16 mouse cellular contexts compared by ENCODE assay signal in the genomic region with DNA sequence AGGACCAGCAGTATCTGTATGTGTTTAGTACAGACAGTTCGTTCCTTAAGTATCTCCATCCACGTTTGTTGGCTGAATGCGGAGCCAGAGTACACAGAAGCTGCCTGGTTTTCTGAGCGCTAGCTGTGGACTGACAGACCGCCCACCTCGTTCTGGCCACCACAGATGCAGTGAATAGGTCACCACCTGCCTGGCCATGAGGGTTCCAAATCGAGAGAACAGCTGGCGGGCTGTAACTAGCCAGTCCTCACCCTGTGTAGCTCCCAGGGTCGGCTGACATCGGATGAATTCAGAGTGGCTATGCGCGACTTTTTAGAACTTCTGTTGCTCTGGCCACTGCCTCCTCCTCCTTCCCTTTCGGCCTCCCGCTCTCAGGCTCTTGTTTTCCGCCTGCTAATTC. TPM values are rescaled to one million over a fixed set of nuclear protein-coding genes. Genes with fewer than 3 reads are reported as not detected.
DNase-seq lines count a peak whose midpoint lies in the region; ATAC-seq lines count a peak whose summit lies in the region.
"Had no signal": no experiment of that assay in that cellular context is flagged by ENCODE, and none has a peak within 500 bp of the region (broad histone marks: within the 10 kb centered on the region; RNA-seq: fewer than 3 reads in every experiment).

No protein-coding gene starts in this region.

- no peaks in the 10 kb centered on the region for H3K36me3 ChIP-seq in forebrain, embryonic 11.5 days (ENCODE audit: control insufficient read depth, insufficient read depth, low read length)
- peaks cover 41% of the 10 kb centered on the region for H3K36me3 ChIP-seq in forebrain, embryonic 13.5 days (ENCODE audit: poor library complexity, severe bottlenecking)
- no peaks in the 10 kb centered on the region for H3K36me3 ChIP-seq in limb, embryonic 11.5 days (ENCODE audit: control insufficient read depth, insufficient read depth, low read length)
- H3K36me3 ChIP-seq in limb, embryonic 10.5 days = no peaks in the 10 kb centered on the region
- H3K36me3 ChIP-seq: liver, embryonic 15.5 days had no signal

- no peak overlapping the region for H3K27ac ChIP-seq in forebrain, embryonic 11.5 days (ENCODE audit: low read depth, low read length)
- no peak overlapping the region for H3K27ac ChIP-seq in forebrain, embryonic 13.5 days
- no peak overlapping the region for H3K27ac ChIP-seq in limb, embryonic 11.5 days (replicated peaks; ENCODE audit: low read depth, low read length)
- H3K27ac ChIP-seq in limb, embryonic 10.5 days = no peak overlapping the region; the same call in 1 of the 2 replicates
- H3K27ac ChIP-seq: liver, embryonic 15.5 days had no signal

- DNase-seq in forebrain, embryonic 11.5 days (ENCODE audit: low spot score) = peak; percentile 47
- DNase-seq in limb, embryonic 11.5 days (ENCODE audit: low spot score) = peak; percentile 44
- DNase-seq in limb, embryonic 10.5 days (ENCODE audit: low spot score) = no peak
- DNase-seq in retina, embryonic 14.5 days (ENCODE audit: low spot score) = peak; percentile 70
- no peak for DNase-seq in retina, postnatal 1 day
- no peak for DNase-seq in urinary bladder, postnatal 10 days (ENCODE audit: low spot score)
- no peak for DNase-seq in left cerebral cortex, adult 8-10 months (ENCODE audit: low spot score in 2 of 2)
- DNase-seq: adrenal gland, adult 8-10 months; cerebellum, postnatal 36 days; right cerebral cortex, adult 18-20 months; spleen, adult 18-20 months; thymus, postnatal 4 days had no signal

- H3K9ac ChIP-seq in forebrain, embryonic 11.5 days (ENCODE audit: low read length) = no peak overlapping the region
- no peak overlapping the region for H3K9ac ChIP-seq in forebrain, embryonic 13.5 days
- H3K9ac ChIP-seq in limb, embryonic 11.5 days (ENCODE audit: low read length) = no peak overlapping the region
- H3K9ac ChIP-seq: liver, embryonic 15.5 days had no signal

- no peaks in the 10 kb centered on the region for H3K4me1 ChIP-seq in forebrain, embryonic 11.5 days (replicated peaks; ENCODE audit: control insufficient read depth, insufficient read depth, low read length)
- peaks cover 11% of the 10 kb centered on the region; the same call in 1 of the 2 replicates for H3K4me1 ChIP-seq in forebrain, embryonic 13.5 days
- peaks cover 6% of the 10 kb centered on the region; the same call in 1 of the 2 replicates for H3K4me1 ChIP-seq in limb, embryonic 11.5 days (ENCODE audit: control insufficient read depth, insufficient read depth, low read length)
- peaks cover 18% of the 10 kb centered on the region for H3K4me1 ChIP-seq in limb, embryonic 10.5 days
- H3K4me1 ChIP-seq: liver, embryonic 15.5 days had no signal

- ATAC-seq in forebrain, embryonic 11.5 days (replicated peaks; ENCODE audit: low FRiP score) = no peak
- ATAC-seq in forebrain, embryonic 13.5 days = no peak
- ATAC-seq in limb, embryonic 11.5 days (ENCODE audit: insufficient number of reproducible peaks, low FRiP score, low TSS enrichment, low read depth) = no peak

- no peak overlapping the region for H3K4me3 ChIP-seq in forebrain, embryonic 11.5 days (ENCODE audit: low read depth, low read length)
- H3K4me3 ChIP-seq in forebrain, embryonic 13.5 days = no peak overlapping the region
- no peak overlapping the region for H3K4me3 ChIP-seq in limb, embryonic 11.5 days (ENCODE audit: low read depth, low read length)
- H3K4me3 ChIP-seq in limb, embryonic 10.5 days = no peak overlapping the region
- H3K4me3 ChIP-seq: liver, embryonic 15.5 days had no signal

- no peaks in the 10 kb centered on the region for H3K27me3 ChIP-seq in forebrain, embryonic 11.5 days (ENCODE audit: control insufficient read depth, insufficient read depth, low read length)
- no peaks in the 10 kb centered on the region; the same call in 1 of the 2 replicates for H3K27me3 ChIP-seq in forebrain, embryonic 13.5 days
- no peaks in the 10 kb centered on the region for H3K27me3 ChIP-seq in limb, embryonic 11.5 days (ENCODE audit: control insufficient read depth, insufficient read depth, low read length)
- peaks cover 9% of the 10 kb centered on the region; the same call in 1 of the 2 replicates for H3K27me3 ChIP-seq in limb, embryonic 10.5 days (ENCODE audit: low read depth, poor library complexity, severe bottlenecking)
- H3K27me3 ChIP-seq: liver, embryonic 15.5 days had no signal

- 44% methylated on average over 15 of the region's 15 CpGs for WGBS in forebrain, embryonic 11.5 days
- 43% methylated on average over 15 of the region's 15 CpGs for WGBS in forebrain, embryonic 13.5 days
- 44% methylated on average over 15 of the region's 15 CpGs for WGBS in limb, embryonic 11.5 days
- 48% methylated on average over 15 of the region's 15 CpGs for WGBS in limb, embryonic 10.5 days

- no peaks in the 10 kb centered on the region for H3K9me3 ChIP-seq in forebrain, embryonic 11.5 days (ENCODE audit: control insufficient read depth, low read length)
- no peaks in the 10 kb centered on the region for H3K9me3 ChIP-seq in forebrain, embryonic 13.5 days (replicated peaks)
- no peaks in the 10 kb centered on the region for H3K9me3 ChIP-seq in limb, embryonic 11.5 days (ENCODE audit: control insufficient read depth, low read length)
- no peaks in the 10 kb centered on the region for H3K9me3 ChIP-seq in limb, embryonic 10.5 days (replicated peaks)
- H3K9me3 ChIP-seq: liver, embryonic 15.5 days; megakaryocyte, embryonic 14.5 days had no signal

- no peak overlapping the region for H3K4me2 ChIP-seq in forebrain, embryonic 11.5 days (ENCODE audit: low read depth, low read length, severe bottlenecking)
- no peak overlapping the region for H3K4me2 ChIP-seq in forebrain, embryonic 13.5 days
- H3K4me2 ChIP-seq in limb, embryonic 11.5 days (ENCODE audit: low read depth, severe bottlenecking) = no peak overlapping the region
- H3K4me2 ChIP-seq: liver, embryonic 15.5 days had no signal

RNA-seq across cellular contexts. Expression of a gene that starts 56.2 kb away (rescaled TPM):
- 8.1 and 10.4 TPM in 2 replicates for polyA plus RNA-seq in forebrain, embryonic 11.5 days (2014; fragmentation: Nextera tagmentation; extraction: Ambion mirVana)
- polyA plus RNA-seq in forebrain, embryonic 13.5 days (2015; fragmentation: Nextera tagmentation; extraction: Ambion mirVana) = 16.9 and 18.1 TPM in 2 replicates
- 0.48 and 1.1 TPM in 2 replicates for polyA plus RNA-seq in limb, embryonic 11.5 days (2014; fragmentation: Nextera tagmentation; extraction: Ambion mirVana)
- 0.78 and 1.5 TPM in 2 replicates for polyA plus RNA-seq in limb, embryonic 10.5 days (2016; fragmentation: Nextera tagmentation; extraction: Ambion mirVana)
- total RNA-seq in left cerebral cortex, adult 8-10 months (2022) = 100 to 1,000 TPM; 469 to 523 (median 497) TPM
- total RNA-seq: granulocyte monocyte progenitor cell, adult 5-6 weeks had no signal

Comparison
In these comparisons a context has a peak if more than half of its experiments do, and no peak if none do; other contexts are left out.
1. DNase-seq: peak in forebrain, embryonic 11.5 days (single experiment), limb, embryonic 11.5 days (single experiment) and retina, embryonic 14.5 days (single experiment); none in limb, embryonic 10.5 days (single experiment), retina, postnatal 1 day (single experiment), urinary bladder, postnatal 10 days (single experiment) and left cerebral cortex, adult 8-10 months (0 of 2).